Mouse (Mus musculus) granulocyte monocyte progenitor cell, adult 5-6 weeks (primary cell): ENCODE results near the gene Kidins220. TPM values are rescaled to one million over a fixed set of nuclear protein-coding genes. Genes with fewer than 3 reads are reported as not detected.

ENCODE experiments used
- ATAC-seq: replicated peaks from 2 replicates; pipeline ENCODE4 v1.8.0; 2016; ENCODE audit warnings: mild to moderate bottlenecking, moderate TSS enrichment, inconsistent platforms; ENCODE audit not compliant: poor library complexity, severe bottlenecking
- total RNA-seq, 2 experiments: library from RNA; stranded (forward) in 1 of 2; stranded (reverse) in 1 of 2; fragments of 200-712, 200-1000 nt in 1 of 2; fragments of >200 nt in 1 of 2; fragmentation: Nextera tagmentation in 1 of 2; gene quantifications; 2 replicates each; pipeline ENCODE4 v1.2.3; 2014 to 2017

Gene Kidins220
- total RNA-seq, 2 experiments from 2014 or later = 34.2 to 40.0 TPM

GRCm38 (mm10) chr12:25083260-25084178, 108.8 kb downstream of the Kidins220 start:
- no peak for ATAC-seq

GRCm38 (mm10) chr12:25086966-25087365, 112.2 kb downstream of the Kidins220 start:
- no peak for ATAC-seq

- no peak for ATAC-seq
Measured at GRCm38 (mm10) chr12:25089433-25089832, 114.7 kb downstream of the Kidins220 start.

- ATAC-seq = peak; percentile 60
Measured at GRCm38 (mm10) chr12:25092027-25092704, 117.4 kb downstream of the Kidins220 start.

- ATAC-seq = no peak
Measured at GRCm38 (mm10) chr12:25092751-25093211, 118.1 kb downstream of the Kidins220 start.

- no peak for ATAC-seq
Measured at GRCm38 (mm10) chr12:25093241-25093774, 118.6 kb downstream of the Kidins220 start.

GRCm38 (mm10) chr12:25094621-25095521, 120.1 kb downstream of the Kidins220 start:
- no peak for ATAC-seq

GRCm38 (mm10) chr12:25095538-25095937, 120.8 kb downstream of the Kidins220 start:
- ATAC-seq = 0 out of 2 replicates have a peak, but pooled peaks have one; percentile 0

GRCm38 (mm10) chr12:25095974-25096639, 121.4 kb downstream of the Kidins220 start:
- peak; percentile 77 for ATAC-seq

- ATAC-seq = no peak
Measured at GRCm38 (mm10) chr12:25096640-25097051, 121.9 kb downstream of the Kidins220 start.

- no peak for ATAC-seq
Measured at GRCm38 (mm10) chr12:25097052-25097209, 122.2 kb downstream of the Kidins220 start, which contains the start of gene Id2. Gene Id2 (minus strand): TSS chr12:25097140.

GRCm38 (mm10) chr12:25097210-25098160, 122.8 kb downstream of the Kidins220 start:
- no peak for ATAC-seq

GRCm38 (mm10) chr12:25098161-25098550, 123.4 kb downstream of the Kidins220 start:
- ATAC-seq = no peak

GRCm38 (mm10) chr12:25098561-25099312, 124.0 kb downstream of the Kidins220 start:
- ATAC-seq = peak; percentile 55

- ATAC-seq = no peak
Measured at GRCm38 (mm10) chr12:25099313-25099562, 124.5 kb downstream of the Kidins220 start.

- no peak for ATAC-seq
Measured at GRCm38 (mm10) chr12:25099563-25100408, 125.1 kb downstream of the Kidins220 start.
